Mouse (Mus musculus): ENCODE data around the gene Fbrsl1.

GRCm38 (mm10) chr5:110429045-110429444 lies 19.3 kb downstream of the Fbrsl1 start:
- no peak for TF ChIP-seq HCFC1 (IDR thresholded peaks at IDR 0.05; ENCODE audit: borderline replicate concordance, insufficient read depth, low read length)
- no peak for TF ChIP-seq ZC3H11A (IDR thresholded peaks at IDR 0.05; ENCODE audit: borderline replicate concordance, low read depth, low read length)
- no peak for TF ChIP-seq ZNF384 (IDR thresholded peaks at IDR 0.05; ENCODE audit: low read depth, low read length)
